Mouse (Mus musculus): ENCODE measurements at regions not wholly inside any gene's neighbourhood (a gene's known extent, or its start where the extent isn't known, plus 50 kb on each side); places are given as distances from the start of the nearest gene placed in this dataset.

DNA sequence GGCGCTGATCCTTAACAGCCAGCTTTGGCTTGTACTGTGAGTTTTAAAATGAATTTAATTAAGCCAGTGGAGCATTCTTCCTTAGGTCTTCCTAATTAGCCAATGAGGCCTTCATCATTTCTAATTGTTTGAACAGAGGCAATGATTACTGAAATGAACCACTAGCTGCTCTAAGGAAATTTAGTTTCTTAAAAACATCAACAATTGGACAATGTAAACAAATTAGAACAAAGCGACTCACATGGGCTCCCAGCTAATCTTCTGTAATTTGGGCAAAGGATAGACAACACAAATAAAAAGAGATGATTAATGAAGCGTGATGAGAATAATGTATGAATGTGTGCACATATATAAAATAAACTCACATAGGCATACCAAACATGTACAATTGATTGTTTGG, 1011.4 kb upstream of the Igfbp7 start:
- H3K4me2 ChIP-seq (ENCODE audit: low read length) = no peak overlapping the region
- peak; percentile 27 for DNase-seq (ENCODE audit: low spot score)
- 38% methylated on average over 3 of the region's 3 CpGs for WGBS

DNA sequence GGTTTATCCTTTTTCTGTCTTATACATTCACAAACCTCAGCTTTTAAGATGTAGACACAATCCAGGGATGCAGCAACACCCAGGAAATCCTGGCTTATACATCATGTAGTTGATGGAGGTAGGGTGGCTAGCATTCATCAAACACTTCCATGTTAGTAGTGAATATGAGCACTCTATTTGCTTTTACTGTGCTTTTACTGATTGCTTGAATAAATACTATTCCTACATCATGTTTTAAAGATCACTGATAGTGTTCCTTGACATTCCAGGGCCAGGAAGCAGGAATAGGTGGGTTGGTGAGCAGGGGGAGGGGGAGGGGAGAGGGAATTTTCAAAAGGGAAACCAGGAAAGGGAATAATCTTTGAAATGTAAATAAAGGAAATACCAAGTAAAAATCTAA, 998.5 kb upstream of the Igfbp7 start:
- H3K4me2 ChIP-seq (ENCODE audit: low read length) = no peak overlapping the region
- no peak overlapping the region for H3K9ac ChIP-seq (ENCODE audit: low read length)
- DNase-seq (ENCODE audit: low spot score) = no peak
- no peaks in the 10 kb centered on the region for H3K36me3 ChIP-seq (ENCODE audit: control insufficient read depth, insufficient read depth, low read length)
- H3K27me3 ChIP-seq (replicated peaks; ENCODE audit: control insufficient read depth, insufficient read depth, low read length) = no peaks in the 10 kb centered on the region
- no peaks in the 10 kb centered on the region for H3K4me1 ChIP-seq (ENCODE audit: control insufficient read depth, insufficient read depth, low read length)
- no peak overlapping the region for H3K27ac ChIP-seq (ENCODE audit: low read depth, low read length)
- H3K4me3 ChIP-seq (ENCODE audit: low read depth, low read length) = no peak overlapping the region
- no peak for ATAC-seq
- H3K9me3 ChIP-seq (replicated peaks; ENCODE audit: control insufficient read depth, low read length) = no peaks in the 10 kb centered on the region

More for the DNA sequence above, 1011.4 kb upstream of the Igfbp7 start:
- Histone ChIP-seq H3K27me3 (replicated peaks; ENCODE audit: control insufficient read depth, insufficient read depth, low read length) (no peaks in the 10 kb centered on the region), H3K36me3 (ENCODE audit: control insufficient read depth, insufficient read depth, low read length) (no peaks in the 10 kb centered on the region), H3K9me3 (replicated peaks; ENCODE audit: control insufficient read depth, low read length) (no peaks in the 10 kb centered on the region), H3K4me3 (ENCODE audit: low read depth, low read length) (no peak overlapping the region), H3K4me1 (ENCODE audit: control insufficient read depth, insufficient read depth, low read length) (no peaks in the 10 kb centered on the region), H3K9ac (ENCODE audit: low read length) (no peak overlapping the region), H3K27ac (ENCODE audit: low read depth, low read length) (no peak overlapping the region)
- no peak for ATAC-seq

DNA sequence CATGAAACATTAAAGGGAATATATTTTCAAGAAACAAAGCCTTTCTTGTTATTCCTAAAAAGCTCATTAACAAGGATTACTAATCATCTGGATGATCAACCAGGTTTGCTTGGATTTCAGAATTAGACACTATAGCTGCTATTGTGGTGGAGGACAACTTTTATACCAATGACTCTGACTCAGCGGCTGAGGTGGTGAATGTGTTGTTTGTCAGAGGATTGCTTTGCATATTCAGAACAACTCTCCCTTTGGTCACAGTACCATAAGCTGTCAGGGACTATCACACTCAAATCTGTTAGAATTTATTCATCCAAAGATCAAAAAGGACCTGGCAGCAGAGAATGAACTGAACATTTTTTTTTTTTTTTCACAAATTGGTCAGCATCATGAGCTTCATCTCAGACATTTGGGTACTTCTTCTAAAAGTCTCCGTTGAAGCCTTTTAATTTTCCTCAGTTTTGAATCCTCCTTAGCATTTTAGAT, 994.4 kb upstream of the Igfbp7 start:
- no peak overlapping the region for H3K27ac ChIP-seq (ENCODE audit: low read depth, low read length)
- no peaks in the 10 kb centered on the region for H3K4me1 ChIP-seq (ENCODE audit: control insufficient read depth, insufficient read depth, low read length)
- no peak overlapping the region for H3K9ac ChIP-seq (ENCODE audit: low read length)
- H3K9me3 ChIP-seq (replicated peaks; ENCODE audit: control insufficient read depth, low read length) = no peaks in the 10 kb centered on the region
- H3K4me2 ChIP-seq (ENCODE audit: low read length) = no peak overlapping the region
- H3K4me3 ChIP-seq (ENCODE audit: low read depth, low read length) = no peak overlapping the region
- H3K27me3 ChIP-seq (replicated peaks; ENCODE audit: control insufficient read depth, insufficient read depth, low read length) = no peaks in the 10 kb centered on the region
- no peak for DNase-seq (ENCODE audit: low spot score)
- H3K36me3 ChIP-seq (ENCODE audit: control insufficient read depth, insufficient read depth, low read length) = no peaks in the 10 kb centered on the region
- WGBS = 50% methylated on average over 2 of the region's 2 CpGs
- ATAC-seq = no peak

DNA sequence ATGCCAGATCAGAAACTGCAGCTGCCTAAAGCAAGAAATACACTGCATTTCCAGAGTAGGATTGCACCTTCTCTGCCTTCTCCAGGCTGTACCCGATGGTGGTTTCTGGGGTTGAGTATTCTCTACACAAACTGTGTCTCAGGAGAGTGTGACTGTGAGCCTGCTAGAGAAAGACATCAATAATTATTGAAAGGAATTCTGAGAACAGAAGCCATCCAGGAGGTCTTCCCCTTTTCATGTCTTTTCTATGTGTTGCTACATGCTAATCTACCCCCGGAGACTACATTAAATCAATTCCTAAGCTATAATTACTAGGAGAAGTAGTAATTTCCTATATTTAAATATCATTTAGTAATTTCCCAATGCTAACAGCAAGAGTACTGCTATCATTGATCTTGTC, 985.5 kb upstream of the Igfbp7 start:
- ATAC-seq (no peak), DNase-seq (ENCODE audit: low spot score) (peak; percentile 17)
- H3K9ac ChIP-seq (ENCODE audit: low read length) = no peak overlapping the region
- H3K4me3 ChIP-seq (ENCODE audit: low read depth, low read length) = no peak overlapping the region
- no peaks in the 10 kb centered on the region for H3K9me3 ChIP-seq (replicated peaks; ENCODE audit: control insufficient read depth, low read length)
- H3K27ac ChIP-seq (ENCODE audit: low read depth, low read length) = no peak overlapping the region
- H3K27me3 ChIP-seq (replicated peaks; ENCODE audit: control insufficient read depth, insufficient read depth, low read length) = no peaks in the 10 kb centered on the region
- 77% methylated on average over 2 of the region's 2 CpGs for WGBS
- no peak overlapping the region for H3K4me2 ChIP-seq (ENCODE audit: low read length)
- no peaks in the 10 kb centered on the region for H3K36me3 ChIP-seq (ENCODE audit: control insufficient read depth, insufficient read depth, low read length)
- H3K4me1 ChIP-seq (ENCODE audit: control insufficient read depth, insufficient read depth, low read length) = no peaks in the 10 kb centered on the region
